Mouse (Mus musculus) left cerebral cortex, adult 9 months (tissue): ENCODE data around the gene Rnf220.

Source experiments
- DNase-seq, 2 experiments: peaks; one replicate each; pipeline ENCODE4 v3.0.0; 2022; ENCODE audit warnings: low spot score in 2 of 2

Rnf220 gene

GRCm38 (mm10) chr4:117341282-117341681 lies 155.6 kb downstream of the Rnf220 start:
- DNase-seq: no peak

GRCm38 (mm10) chr4:117339796-117340195 lies 157.1 kb downstream of the Rnf220 start:
- no peak for DNase-seq

DNA sequence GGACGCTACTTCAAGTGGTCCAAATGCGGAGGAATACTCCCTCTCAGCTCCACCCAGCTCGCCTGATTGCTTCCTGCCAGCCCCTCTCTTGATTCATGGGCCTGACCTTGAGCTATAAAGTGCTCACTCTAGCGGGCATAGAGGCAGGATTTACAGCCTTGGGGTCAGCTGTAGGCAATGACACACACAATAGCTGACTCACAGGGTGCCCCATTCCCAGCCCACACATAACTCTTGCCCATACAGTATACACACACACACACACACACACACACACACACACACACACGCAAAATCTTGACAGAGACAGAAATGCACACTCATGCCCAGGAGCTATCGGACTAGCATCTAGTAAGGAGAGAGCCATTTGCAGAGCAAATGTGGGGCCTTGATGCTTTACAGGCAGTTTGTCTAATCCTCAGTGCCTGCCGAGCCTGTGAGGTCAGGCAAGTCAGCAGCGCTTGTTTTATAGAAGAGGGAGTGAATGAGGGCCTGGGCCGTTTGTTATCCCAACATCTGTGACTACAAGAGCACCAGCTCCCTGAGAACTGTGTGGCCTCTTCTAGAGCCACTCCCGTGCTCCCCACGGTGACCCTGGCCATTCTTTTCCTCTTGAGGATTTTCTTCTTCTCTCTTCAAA lies 165.9 kb downstream of the Rnf220 start:
- DNase-seq: no peak

DNA sequence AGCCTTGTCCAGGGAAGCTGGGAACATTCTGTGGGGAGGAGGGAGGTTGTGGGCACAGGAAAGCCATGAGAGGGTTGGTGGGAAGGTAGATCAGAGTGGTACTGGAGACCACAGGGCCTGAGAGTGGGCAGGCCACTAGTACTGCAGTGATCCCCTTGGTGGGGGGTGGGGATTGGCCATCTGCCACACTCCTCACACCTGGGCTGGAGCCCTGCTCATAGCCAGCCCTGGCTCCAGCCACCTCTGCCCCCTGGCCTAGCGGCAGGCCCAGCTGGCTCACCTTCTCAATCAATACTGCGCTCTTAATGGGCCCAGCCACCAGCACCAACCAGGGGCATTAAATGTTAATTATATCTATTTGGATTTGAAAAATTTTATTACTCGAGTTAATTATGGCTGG lies 166.7 kb downstream of the Rnf220 start:
- no peak for DNase-seq

DNA sequence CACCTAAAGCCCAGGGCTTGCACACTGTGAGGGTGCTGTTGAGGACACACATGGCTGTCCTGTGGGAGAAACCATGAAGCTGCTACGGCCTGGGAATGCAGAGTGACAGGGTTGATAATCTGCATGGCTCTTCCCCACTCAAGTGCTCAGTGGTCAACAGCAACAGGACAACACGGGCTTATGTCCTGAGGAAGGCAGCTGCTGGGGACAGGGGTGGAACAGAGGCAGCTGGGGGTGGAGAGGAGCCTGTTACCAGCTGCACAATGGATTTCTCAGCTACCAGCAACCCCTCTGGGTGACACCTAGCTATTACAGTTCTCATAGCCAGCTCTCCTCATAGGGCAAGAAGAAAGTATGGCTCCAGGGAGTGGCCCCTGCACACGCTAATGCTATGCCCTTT lies 169.9 kb downstream of the Rnf220 start:
- DNase-seq: no peak

DNA sequence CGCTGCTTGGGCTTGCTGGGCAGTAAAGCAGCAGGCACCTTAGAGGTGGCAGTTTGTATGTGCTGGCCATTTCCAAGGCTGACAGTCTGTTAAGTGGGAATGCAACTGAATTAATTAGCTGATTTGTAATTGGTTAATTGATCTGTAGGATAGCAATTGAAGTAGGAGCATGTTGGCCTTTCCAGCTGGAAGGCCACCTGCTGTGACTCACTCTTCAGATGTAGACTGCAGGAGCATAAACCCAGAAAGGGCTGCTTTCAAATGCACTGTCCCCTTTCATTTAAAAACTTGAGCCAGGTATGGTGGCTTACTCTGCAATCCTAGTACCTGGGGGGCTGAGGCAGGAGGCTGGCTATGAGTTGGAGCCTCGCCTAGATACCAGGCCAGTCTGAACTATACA lies 171.8 kb downstream of the Rnf220 start:
- DNase-seq: no peak

GRCm38 (mm10) chr4:117323515-117324344 lies 173.1 kb downstream of the Rnf220 start:
- peak in 1 of 2 experiments; percentile 40 for DNase-seq

- no peak for DNase-seq
Measured at GRCm38 (mm10) chr4:117321011-117321410, 175.8 kb downstream of the Rnf220 start.

DNA sequence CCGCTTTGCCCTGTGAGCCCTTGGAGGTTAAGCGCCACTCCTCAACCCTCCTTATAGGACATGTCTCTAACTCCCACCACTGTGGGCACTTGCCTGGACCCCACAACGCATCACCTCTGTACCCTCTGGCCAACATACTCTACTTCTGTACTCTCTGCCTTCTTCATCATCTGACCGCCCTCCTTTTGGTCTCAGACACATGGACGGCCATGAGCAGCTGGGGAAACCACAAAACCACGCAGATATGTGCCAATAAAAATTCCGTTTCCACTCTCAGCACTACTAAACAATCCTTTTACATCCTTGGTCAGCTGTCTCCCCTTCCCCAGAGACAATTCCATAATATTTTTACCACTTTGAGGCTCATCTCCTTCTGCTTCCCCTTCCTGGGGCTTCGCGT lies 178.3 kb downstream of the Rnf220 start:
- no peak for DNase-seq

DNA sequence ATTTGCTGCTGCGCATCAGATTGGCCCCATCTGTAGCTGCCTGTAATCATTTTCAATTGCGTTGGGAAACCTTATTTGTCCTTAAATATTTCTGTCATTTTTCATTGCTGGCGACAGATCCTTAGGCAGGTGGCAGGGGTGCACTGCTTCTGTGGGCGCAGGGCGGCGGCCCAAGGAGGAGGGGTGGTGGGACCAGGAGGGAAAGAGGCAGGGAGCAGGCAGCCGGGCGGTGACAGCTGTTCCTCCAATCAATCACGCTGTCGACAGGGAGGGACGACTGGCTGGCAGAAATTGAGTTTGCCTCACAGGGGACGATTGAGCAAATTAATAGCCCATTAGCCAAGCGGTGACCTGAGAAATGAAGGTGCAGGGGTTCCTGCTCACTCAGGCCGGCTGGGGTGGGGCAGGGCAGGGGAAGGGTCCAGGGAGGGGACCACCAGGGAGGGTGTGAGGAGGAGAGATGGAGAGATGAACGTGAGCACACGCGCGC lies 179.1 kb downstream of the Rnf220 start:
- DNase-seq: no peak

DNA sequence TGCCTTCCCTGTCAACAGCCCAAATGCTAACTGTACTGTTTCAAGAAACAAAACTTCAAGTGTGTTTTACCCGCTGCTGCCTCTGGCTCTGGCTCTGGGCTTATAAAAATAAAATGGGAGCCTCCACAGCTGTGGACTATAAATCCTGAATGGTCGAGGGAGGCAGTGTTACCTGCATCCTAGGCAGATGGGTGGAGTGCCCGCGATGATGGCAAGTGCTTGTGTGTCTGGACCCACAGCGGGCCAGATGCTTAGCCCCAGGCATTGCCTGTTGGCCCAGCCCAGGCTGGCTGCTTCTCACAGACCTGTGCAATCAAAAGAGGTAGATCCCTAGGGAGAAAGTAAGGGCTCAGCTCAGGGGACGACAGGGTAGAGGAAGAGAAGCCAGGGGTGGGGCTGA lies 180.1 kb downstream of the Rnf220 start:
- no peak for DNase-seq

- DNase-seq: no peak
Measured at GRCm38 (mm10) chr4:117314849-117315500, 181.9 kb downstream of the Rnf220 start.

GRCm38 (mm10) chr4:117313085-117313424 lies 183.8 kb downstream of the Rnf220 start:
- DNase-seq: no peak

DNA sequence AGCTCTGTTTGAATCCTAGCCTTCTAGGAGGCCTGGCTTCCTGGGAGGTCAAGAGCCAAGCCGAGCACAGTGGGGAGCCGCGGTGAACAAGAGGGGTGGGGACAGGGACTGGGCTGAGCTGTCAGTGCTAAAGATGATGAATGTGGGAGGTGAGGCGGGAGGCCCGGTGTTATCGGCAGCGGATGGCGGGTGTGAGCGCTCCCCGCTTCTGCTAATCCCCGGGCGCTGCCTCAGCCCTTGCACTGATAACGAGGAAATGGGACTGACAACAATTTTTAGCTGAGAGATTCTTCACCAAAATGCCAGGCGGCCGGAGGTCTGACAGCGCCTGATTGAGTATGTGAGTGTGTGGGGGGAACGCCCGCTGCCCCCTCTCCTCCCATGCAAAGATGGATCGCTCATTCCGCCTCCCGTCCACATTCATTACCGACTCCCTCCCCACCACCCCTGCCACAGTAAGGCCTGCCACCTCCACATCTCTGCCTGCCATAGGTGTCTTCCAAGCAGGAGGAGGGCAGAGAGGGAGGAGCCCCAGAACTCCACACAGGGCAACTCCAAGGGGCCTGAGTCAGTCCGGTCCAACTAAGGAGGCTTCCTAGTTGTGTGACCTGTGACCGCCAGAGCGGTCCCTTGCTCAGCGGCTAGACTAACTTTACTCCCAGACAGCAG lies 184.3 kb downstream of the Rnf220 start:
- DNase-seq: no peak

- DNase-seq: no peak
Measured at GRCm38 (mm10) chr4:117311891-117312290, 185.0 kb downstream of the Rnf220 start.

- DNase-seq: no peak
Measured at GRCm38 (mm10) chr4:117309427-117309826, 187.4 kb downstream of the Rnf220 start.

DNA sequence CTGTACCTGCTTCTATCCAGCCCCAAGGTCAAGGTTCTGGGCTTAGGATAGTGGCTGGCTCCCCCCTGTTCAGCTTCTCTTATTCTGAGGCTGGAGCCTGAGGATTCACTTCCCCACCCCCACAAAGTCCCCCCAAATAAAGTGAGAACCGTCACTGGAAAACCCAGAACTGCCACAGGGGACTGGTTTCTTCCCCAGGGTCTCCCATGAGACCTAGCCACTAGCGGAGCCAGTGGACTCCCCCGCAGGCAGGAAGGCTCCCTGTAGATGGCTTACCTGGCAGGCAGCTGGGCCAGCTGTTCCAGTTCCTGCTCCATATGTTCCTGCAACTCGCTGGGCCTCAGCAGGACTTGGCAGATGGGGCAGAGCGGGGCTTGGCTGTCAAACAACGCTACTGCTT lies 189.6 kb downstream of the Rnf220 start:
- DNase-seq: peak in 1 of 2 experiments; percentile 19

DNA sequence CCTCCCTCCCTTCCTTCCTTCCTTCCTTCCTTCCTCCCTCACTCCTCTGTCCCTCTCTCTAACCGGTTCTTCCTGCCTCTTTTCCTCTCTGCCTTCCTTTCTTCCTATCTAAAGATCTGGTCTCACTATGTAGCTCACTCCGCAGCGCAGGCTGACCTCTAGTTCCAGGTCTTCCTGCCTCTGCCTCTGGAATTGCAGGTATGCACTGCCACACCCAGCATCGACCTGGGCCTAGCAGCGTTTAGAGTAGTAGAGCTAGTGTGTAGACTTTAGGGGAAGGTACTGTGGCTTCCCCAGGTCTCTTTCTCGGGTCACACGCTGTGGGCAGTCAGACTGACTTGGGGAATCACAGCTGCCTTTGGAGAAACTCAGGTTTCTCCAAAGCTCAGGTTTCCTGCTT lies 191.4 kb downstream of the Rnf220 start:
- DNase-seq: no peak

DNA sequence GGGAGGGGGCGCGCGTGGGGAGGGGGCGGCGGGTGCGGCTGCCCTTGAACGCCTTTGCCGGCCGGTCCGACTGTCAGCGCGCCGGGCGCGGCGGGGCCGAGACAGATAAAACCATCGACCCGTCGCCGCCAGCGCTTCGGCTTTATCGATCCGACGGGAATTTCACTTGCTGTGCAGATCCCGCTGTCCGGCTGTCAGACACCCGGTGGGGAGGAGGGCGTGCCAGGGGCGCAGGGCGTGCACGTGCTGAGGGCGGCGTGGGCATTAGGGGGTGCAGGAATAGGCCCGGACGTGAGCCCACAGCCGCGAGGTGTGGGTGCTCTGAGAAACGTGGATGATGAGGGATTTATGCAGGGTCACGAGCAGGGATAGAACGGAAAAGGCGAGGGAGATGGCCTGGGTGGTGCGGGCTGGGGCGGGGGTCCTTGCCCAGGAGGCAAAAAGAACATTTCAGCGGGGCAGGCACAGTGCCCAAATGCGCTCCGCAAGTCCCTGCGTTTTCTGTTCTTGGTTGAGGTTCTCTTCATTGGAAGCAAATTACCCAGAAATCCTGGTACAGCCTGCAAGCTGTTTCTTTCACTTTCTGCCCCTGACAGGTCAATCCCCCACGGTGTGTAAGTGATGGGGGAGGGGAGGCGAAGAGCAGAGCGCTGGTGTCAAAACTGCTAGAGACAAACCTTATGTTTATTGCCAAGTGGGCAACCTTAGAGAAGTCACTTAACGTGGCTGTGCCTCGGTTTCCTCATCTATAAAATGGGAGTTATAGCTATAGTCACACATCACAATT lies 192.4 kb downstream of the Rnf220 start:
- no peak for DNase-seq

DNA sequence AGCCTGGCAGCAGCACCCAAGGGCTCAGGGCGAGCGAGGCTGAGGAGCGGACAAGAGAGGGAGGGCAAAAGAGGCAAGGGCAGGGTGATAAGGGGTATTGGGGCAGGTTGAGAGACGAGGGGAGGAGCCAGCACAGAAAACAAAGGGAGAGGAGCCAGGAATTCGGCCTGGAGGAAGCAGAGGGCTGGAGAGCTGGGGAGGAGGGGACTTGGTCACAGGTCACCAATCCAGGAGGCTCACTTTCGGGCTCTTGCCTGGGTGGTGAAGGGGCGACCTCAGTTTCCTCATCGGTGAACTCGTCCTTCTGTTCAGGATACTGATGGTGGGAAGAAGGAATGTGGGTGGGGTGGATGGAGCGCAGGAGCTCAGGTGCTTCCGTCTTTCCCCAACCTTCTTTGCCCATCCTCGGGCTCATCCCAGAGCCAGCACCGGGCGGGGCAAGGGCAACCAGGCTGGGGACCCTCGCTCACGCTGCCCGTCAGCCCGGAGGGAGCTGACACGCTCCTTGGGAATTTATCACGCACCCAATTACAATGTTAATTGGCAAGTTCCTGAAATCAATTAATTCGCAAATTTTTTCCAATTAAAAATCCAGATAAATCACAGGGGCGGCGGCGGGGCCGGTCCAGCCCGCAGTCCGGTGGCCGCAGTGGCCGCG lies 193.1 kb downstream of the Rnf220 start:
- no peak for DNase-seq
